Mouse (Mus musculus): Measurements from ENCODE around the gene Sys1.

Sys1 gene

DNA sequence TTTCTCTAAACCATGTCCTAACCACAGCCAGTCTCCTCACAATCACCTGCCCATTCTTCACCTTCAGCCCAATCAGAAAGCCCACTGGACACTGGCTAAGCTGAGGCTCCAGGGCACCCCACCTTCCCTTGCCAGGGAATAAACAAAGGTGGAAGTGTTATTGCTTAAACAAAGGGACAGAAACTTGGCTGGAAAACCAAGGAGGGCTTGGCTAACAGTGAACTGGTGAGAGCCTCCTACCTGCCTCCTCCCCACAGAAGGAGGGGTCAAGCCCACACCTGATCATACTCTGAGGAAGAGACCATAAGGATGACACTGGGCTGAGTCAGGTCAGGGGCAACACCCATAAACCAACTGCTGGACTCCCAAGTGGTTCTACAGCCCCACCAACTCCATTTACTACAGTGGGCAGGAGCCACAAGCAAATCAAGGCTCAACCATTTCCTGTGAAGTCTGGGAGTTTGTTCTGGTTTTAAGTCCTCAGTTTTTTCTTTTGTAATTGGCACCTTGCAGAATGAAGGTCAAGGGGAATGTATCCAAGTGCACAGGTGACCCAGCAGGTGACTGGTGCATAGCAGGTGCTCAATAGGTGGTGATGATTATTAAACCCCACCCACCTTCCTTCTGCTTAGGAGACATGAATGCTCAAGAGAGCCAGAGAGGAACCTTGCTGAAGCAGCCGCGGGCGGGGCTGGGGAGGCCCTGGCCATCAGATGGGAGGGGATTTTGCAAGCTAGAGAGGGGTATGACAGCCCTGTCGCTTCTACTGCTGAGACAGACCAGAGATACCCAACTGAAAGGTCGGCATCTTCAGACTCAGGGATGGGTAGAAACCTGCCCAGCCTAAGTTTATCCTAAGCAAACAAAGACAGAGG lies 21.3 kb upstream of the Sys1 start:
- no peak for DNase-seq

DNA sequence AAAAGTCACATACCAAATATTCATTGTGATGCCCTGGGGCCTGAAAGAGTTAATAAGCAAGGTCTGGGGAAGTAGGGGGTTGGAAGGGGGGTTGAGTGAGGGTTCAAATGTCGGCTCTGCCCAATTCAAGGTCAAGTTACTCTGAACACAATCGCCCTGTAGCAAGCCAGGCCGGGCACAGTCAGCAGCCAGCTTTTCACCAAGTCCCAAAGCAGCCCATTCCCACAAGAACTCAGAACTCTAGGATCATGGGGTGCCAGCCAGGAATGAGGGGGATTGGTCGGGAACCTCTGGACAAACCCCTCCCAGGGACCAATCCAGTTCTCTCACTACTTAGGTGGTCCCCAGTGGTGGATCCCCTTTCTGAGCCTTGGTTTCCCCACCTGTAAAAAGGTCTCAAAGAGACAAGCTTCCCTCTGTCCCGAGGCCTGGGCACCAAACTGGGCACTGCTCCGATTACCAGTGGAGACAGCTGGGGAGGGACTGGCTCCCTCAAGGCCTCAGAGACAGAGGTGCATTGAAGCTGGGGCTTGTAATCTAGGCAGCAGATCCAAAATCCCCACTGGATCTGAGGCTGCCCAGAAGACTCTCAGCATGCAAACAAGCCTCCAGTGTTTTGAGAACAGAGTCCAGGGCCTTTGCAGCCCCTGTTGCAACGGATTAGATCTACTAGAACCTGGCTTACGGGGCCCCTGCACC lies 20.4 kb upstream of the Sys1 start:
- no peak for DNase-seq

GRCm38 (mm10) chr2:164436961-164437360 lies 19.8 kb upstream of the Sys1 start:
- no peak for DNase-seq

DNA sequence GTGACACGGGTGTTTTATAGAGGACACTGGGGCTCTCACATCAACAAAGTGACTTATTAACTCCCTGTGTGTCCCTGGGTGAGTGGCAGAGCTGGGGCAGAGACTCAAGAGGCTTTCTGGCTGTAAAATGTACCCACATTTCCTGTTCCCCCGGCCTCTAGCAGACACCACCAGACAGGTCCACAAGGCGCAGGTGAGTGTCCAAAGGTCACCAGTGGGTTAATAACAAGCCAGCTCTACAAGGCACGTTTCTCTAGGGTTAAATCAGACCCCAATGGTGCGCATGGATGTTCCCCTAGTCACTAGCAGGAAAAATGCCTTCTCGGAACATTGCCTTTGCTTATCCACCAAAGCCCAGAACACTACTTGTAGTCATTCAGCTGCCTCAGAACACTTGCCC lies 19.1 kb upstream of the Sys1 start:
- DNase-seq = no peak

DNA sequence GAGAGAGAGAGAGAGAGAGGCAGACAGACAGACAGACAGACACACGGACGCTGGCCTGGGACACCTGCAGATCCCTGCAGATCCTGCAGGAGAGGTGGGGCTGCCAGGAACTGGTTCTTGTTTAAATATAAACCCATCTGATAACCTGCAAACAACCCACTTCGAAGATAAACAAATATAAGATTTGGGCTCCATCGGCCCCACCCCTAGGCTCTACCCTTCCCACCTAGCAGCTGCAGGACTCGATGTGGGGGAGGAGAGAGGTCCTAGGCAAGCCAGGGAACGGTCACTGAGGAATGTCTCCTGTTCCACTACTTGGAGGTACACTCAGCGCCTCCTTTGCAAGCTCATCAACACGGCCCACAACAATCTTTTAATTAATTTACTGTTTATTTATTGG lies 18.5 kb upstream of the Sys1 start:
- DNase-seq = no peak

GRCm38 (mm10) chr2:164439001-164439421 lies 17.8 kb upstream of the Sys1 start:
- DNase-seq = no peak

GRCm38 (mm10) chr2:164440314-164440713 lies 16.4 kb upstream of the Sys1 start:
- DNase-seq = no peak

- no peak for DNase-seq
These were observed 15.6 kb upstream of the Sys1 start for GRCm38 (mm10) chr2:164441155-164441554.

GRCm38 (mm10) chr2:164441731-164442130 lies 15.0 kb upstream of the Sys1 start:
- no peak for DNase-seq

DNA sequence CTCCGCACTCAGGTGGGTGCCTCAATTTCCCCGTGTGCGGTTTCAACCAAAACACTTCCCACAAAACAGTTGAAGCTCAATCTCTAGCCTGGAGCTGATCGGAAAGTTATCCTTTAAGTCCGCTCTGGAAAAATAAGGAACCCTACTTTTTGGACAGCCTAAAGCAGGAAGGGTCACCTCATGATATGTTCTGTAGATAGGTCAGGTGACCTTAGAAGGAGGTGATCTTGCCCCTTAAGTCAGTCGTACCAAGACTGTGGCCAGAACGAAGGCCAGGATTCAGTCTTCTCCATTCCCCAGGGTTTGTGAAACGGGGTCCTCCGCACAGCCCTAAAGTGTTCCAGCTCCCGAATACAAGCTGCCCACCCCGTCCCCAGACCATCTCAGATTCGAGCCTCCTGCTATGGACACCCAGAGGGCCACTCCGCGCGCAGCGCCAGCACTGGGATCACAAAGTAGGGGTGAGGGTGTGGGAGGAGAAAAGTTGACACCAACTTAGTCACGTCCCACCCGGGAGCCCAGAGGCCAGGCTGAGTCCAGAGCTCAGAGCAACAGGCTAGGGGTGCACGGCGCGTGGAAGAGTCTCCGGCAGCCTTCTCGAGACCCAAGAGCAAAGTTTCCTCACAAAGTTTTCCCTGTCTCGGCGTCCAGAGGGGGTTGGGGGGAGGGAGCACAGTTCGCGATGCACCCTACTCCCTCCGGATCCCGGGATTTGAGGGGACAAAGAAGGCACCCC lies 14.3 kb upstream of the Sys1 start:
- DNase-seq = no peak

DNA sequence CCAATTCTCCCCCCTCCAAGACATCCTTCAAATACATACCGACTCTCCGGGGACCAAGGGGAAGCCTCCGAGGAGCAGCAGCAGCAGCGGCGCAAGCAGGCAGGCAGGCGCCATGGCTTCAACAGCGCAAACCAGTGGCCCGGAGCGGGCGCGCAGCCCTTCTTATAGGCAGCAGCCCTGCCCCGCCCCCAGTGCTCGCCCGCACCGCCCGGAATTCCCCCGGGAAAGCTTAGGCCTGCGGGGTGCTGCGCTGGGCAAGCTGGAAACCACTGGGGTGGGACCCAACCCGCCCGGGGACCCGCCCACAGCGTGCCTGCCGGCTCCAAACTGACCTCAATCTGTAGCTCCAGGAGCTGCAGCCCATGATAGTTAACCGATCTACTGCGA lies 13.7 kb upstream of the Sys1 start:
- peak; percentile 51 to 52 for DNase-seq

DNA sequence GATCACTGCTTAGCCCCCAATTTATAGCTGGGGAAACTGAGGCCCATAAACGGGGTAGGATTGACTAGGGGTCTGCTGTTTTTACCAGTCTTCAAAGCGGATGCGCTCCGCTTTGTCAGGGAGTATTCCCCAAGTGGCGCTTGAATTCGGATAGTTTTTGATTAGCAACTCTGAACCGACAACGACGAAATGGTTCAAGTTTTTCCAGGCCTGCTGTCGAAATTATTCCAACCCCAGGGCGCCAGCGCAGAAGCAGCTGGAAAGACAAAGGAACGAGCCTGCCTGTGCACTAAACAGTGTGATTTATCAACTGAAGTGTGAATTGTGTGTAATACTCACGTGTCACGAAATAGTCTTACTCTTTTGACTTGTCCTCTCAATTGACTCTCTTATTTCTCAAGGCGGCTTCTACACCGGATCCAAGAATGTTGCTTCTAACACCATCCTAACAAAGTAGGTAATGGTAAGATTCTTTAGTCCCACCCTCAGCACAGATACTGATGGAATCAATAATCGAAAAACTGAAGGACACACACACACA lies 13.2 kb upstream of the Sys1 start, which contains the start of gene Sdc4:
TSS of gene Sdc4 (minus strand) at position 428 of the 541 bp plus-strand sequence.
- DNase-seq = no peak

- no peak for DNase-seq
These were observed 12.1 kb upstream of the Sys1 start for GRCm38 (mm10) chr2:164444701-164445100.

DNA sequence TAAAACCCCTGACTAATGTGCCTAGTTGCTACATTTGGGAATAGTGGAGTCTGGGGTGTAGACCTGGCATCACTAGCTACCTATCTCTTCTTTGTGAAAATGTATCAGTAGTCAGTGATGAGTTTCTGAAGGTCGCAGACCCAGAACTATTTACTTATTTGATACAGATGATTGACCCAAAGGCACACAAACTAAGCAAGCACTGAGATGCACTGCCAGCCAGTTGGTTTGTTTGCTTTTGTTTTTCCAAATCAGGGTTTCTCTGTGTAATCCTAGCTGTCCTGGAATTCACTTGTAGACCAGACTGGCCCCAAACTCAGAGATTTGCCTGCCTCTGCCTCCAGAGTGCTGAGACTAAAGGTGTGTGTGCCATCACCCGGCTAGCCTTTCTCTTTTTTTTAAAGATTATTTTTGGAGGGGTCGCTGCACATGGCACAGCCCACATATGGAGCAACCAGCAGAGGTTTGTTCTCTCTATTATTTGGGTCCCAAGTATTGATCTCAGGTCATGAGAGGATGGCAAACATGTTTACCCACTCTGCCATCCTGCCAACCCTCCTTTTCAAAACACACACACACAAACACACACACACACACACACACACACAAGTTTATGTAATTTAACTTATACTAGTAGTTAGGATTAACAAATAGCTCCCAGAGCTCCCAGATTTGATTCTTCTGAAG lies 11.2 kb upstream of the Sys1 start:
- DNase-seq = no peak

- DNase-seq = no peak
These were observed 10.7 kb upstream of the Sys1 start for GRCm38 (mm10) chr2:164446086-164446469.

DNA sequence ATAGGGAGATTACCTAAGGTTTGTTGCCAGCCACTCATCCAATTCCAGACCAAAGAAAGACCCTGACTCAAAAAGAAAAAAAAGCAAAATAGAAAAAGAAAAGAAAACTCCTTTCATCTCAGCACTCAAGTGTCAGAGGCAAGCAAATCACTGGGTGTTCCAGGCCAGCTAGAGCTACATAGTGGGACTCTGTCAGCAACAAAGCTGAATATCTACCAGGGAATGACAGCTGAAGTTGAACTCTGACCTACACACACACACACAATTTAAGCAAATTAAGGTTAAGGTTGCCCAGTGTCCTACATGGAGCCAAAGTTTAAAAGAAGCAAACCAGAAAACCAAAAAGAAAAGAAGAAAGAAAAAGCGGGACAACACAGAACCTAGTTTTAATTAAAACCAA lies 8.6 kb upstream of the Sys1 start:
- no peak for DNase-seq

DNA sequence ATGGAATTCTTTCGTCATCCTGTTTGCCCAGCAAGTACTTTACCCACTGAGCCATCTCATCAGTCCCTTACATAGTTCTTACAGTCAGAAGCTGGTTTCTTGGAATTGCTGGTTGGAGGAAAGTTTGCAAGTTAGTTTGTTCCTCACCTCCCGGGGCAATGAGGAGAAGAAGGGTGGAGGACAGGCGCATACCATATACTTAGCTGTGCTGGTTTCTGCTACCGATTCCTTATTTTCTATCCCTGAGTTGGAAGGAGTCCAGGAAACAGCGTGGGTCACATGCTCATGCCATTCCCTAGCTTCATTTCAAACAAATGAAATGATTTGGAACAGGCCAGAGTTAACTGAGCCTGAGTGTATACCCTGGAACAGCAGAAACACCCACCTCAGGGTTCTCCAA lies 7.8 kb upstream of the Sys1 start:
- DNase-seq = no peak

DNA sequence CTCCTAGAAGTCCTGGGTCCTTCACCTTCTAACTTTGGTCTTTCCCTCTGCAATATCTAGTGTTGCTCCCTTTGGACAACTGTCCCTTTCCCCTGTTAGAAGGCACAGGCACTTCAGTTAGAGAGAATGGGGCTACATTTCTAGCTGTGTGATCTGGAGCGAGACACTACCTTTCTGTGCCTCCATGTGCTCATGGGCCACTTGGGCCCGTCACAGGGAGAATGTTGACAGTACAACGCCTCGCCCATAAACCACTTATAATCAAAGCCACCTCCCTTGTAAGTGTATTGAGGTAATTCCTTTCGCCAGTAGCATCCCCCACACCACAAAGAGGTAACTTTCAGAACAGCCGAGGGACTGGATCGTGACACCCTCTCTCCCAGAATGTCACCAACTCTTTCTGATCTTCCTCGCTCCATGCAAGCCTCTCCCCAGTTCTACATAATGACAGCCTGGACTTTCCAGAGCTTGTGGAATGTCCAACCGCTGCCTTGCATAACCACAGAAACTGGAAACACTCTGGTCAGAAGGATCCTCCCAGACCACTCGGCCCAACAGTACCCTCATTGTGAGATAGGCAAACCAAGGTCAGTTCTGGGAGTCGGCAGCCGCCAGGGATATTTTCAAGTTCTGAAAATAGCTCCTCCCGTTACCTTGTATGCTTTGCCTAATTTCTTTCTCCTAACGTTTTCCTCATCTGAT lies 7.3 kb upstream of the Sys1 start:
- DNase-seq = no peak

DNA sequence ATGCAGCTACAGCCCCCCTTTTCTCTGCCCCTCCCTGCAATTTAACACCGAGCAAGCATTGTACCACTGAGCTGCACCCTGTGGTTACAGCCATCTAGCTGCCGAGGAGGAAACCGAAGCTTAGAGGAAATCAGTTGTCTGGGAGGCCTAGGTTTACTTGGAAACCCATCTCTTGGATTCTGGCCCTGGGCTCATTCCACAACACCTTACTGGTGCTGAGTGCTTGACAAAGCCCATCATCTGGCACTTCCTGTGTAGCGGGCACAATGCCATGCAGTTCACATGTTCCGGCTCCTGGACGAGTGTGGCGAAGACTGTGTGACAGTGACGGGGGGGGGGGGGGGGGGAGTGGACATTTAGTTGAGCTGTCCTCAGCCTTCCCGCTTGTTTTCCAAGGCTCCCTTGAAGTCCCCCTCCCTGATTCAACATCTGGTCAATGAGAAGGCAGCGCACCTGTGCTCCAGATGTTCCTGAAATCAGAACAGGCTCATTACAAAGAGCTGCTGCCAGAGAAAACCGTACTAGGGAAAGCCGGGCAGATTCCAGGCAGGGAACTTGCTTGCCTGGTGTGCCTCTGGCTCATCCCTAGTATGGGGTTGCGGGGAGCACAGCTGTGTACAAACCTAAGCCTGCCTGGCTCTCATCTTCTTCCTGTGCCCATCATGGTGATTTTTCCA lies 4.6 kb upstream of the Sys1 start:
- DNase-seq = no peak

DNA sequence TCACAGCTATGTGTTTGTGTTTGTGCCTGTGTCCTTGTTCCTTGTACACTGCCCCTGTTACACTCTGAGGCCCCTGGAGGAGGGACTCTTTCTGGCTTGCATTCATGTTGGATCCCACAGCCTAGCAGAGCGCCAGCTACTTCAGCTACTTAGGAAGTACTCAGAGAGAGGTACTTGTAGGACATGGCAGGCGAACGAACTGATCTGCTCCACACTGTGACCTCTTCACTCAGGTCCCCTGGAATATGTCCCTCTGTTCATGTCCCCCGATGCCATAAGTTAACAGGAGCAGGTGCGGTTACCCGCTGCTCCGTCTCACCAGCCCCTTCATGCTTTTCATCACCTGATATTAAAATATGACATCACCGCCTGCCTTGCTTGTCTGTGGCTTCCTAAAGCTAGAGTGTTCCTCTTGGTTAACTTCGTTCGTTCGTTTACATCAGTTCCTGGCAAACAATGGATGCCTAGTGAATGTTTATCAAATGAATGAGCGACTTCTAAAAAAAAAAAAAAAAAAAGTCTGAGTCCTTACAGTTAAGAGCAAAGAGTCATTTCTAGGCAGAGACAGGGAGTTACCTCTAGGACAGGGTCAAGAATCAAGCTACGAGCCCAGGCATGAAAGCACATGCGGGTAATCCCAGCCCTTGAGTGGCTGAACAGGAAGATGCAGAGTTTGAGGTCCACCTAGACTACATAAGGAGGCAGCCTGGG lies 3.6 kb upstream of the Sys1 start:
- no peak for DNase-seq

Data from cerebellum, postnatal 14 days (tissue).